Mouse (Mus musculus) heart, postnatal 10 days (tissue): ENCODE results near the gene Wasf2. TPM values are rescaled to one million over a fixed set of nuclear protein-coding genes. Genes with fewer than 3 reads are reported as not detected.
A peak's percentile ranks its signal among the peaks of the same experiment; 100 is the strongest.

ENCODE experiments used
- DNase-seq, 2 experiments: peaks; one replicate each; pipeline ENCODE4 v3.0.0; 2021
- intact Hi-C: fragments of 180-260 bp; cut with DNase I; formaldehyde crosslinking; loops from one replicate; pipeline ENCODE4 v1.15.1; 2025
- total RNA-seq, 2 experiments: library from RNA; stranded (reverse); gene quantifications; 2 replicates each; pipeline ENCODE4 v1.2.3; 2021

Gene Wasf2
- total RNA-seq, 2 experiments from 2014 or later = 134 to 164 TPM

GRCm38 (mm10) chr4:133197355-133197754, 67.0 kb downstream of the Wasf2 start:
- intact Hi-C loops = loop anchor here (5.0 kb wide), 1 partner anchor 65 kb away; the partner anchor contains the start of gene Wasf2
- DNase-seq = no peak

GRCm38 (mm10) chr4:133197801-133198286, 67.5 kb downstream of the Wasf2 start:
- DNase-seq = peak in 1 of 2 experiments; percentile 63
- intact Hi-C loops = loop anchor here (5.0 kb wide), 1 partner anchor 66 kb away; the partner anchor contains the start of gene Wasf2

GRCm38 (mm10) chr4:133198337-133199180, 68.3 kb downstream of the Wasf2 start:
- intact Hi-C loops = loop anchor here (5.0 kb wide), 1 partner anchor 66 kb away; the partner anchor contains the start of gene Wasf2
- DNase-seq = peak in 1 of 2 experiments; percentile 55

GRCm38 (mm10) chr4:133199743-133200142, 69.4 kb downstream of the Wasf2 start:
- intact Hi-C loops = loop anchor here (2.0 to 5.0 kb wide), 2 partner anchors 67 to 189 kb away; partner anchors contain the start of genes Ahdc1 and Wasf2
- DNase-seq = no peak

- intact Hi-C loops = loop anchor here (2.0 kb wide), 1 partner anchor 190 kb away; the partner anchor contains the start of gene Ahdc1
- DNase-seq = peak; percentile 65 to 69
Measured at GRCm38 (mm10) chr4:133200343-133200742, 70.0 kb downstream of the Wasf2 start.

GRCm38 (mm10) chr4:133201006-133201771, 70.9 kb downstream of the Wasf2 start:
- peak; percentile 81 to 85 for DNase-seq
- intact Hi-C loops = loop anchor here (2.0 kb wide), 1 partner anchor 190 kb away; the partner anchor contains the start of gene Ahdc1

- intact Hi-C loops = no loop called here
- no peak for DNase-seq
Measured at GRCm38 (mm10) chr4:133202254-133202653, 71.9 kb downstream of the Wasf2 start.

- intact Hi-C loops = no loop called here
- no peak for DNase-seq
Measured at GRCm38 (mm10) chr4:133203591-133203990, 73.3 kb downstream of the Wasf2 start.

GRCm38 (mm10) chr4:133204379-133204778, 74.1 kb downstream of the Wasf2 start:
- DNase-seq = peak in 1 of 2 experiments; percentile 35
- intact Hi-C loops = no loop called here

- intact Hi-C loops = loop anchor here (2.0 kb wide), 1 partner anchor 87 kb away; no protein-coding TSS in a partner anchor
- peak; percentile 57 to 70 for DNase-seq
Measured at GRCm38 (mm10) chr4:133209366-133209765, 79.1 kb downstream of the Wasf2 start.

- intact Hi-C loops = loop anchor here (5.0 kb wide), 1 partner anchor 263 kb away; no protein-coding TSS in a partner anchor
- DNase-seq = no peak
Measured at GRCm38 (mm10) chr4:133210023-133210787, 79.9 kb downstream of the Wasf2 start.

- no peak for DNase-seq
- intact Hi-C loops = loop anchor here (5.0 kb wide), 1 partner anchor 264 kb away; no protein-coding TSS in a partner anchor
Measured at GRCm38 (mm10) chr4:133210788-133211390, 80.6 kb downstream of the Wasf2 start.

GRCm38 (mm10) chr4:133211751-133212561, 81.7 kb downstream of the Wasf2 start, which contains the start of the genes Cd164l2 and Gpr3:
Gene Cd164l2 (plus strand): TSS chr4:133212131.
Gene Gpr3 (minus strand): TSS chr4:133212536.
- intact Hi-C loops = loop anchor here (2.0 to 5.0 kb wide), 2 partner anchors 203 to 265 kb away; no protein-coding TSS in a partner anchor
- no peak for DNase-seq

- DNase-seq = peak; percentile 85 to 86
- intact Hi-C loops = loop anchor here (2.0 to 5.0 kb wide), 2 partner anchors 204 to 265 kb away; no protein-coding TSS in a partner anchor
Measured at GRCm38 (mm10) chr4:133212562-133213267, 82.4 kb downstream of the Wasf2 start.

- intact Hi-C loops = loop anchor here (2.0 to 5.0 kb wide), 2 partner anchors 204 to 266 kb away; no protein-coding TSS in a partner anchor
- DNase-seq = peak in 1 of 2 experiments; percentile 29
Measured at GRCm38 (mm10) chr4:133213268-133213590, 82.9 kb downstream of the Wasf2 start.

GRCm38 (mm10) chr4:133213661-133214060, 83.4 kb downstream of the Wasf2 start:
- intact Hi-C loops = loop anchor here (2.0 to 5.0 kb wide), 2 partner anchors 205 to 266 kb away; no protein-coding TSS in a partner anchor
- DNase-seq = no peak

- intact Hi-C loops = loop anchor here (1.0 to 2.0 kb wide), 2 partner anchors 34 to 79 kb away; no protein-coding TSS in a partner anchor
Measured at GRCm38 (mm10) chr4:133217641-133218040, 87.3 kb downstream of the Wasf2 start.

More at GRCm38 (mm10) chr4:133217641-133218040, 87.3 kb downstream of the Wasf2 start:
- DNase-seq = peak; percentile 61 to 74
